Mouse (Mus musculus) heart, embryonic 11.5 days (tissue): ENCODE measurements around the gene Ipo7. TPM values are rescaled to one million over a fixed set of nuclear protein-coding genes. Genes with fewer than 3 reads are reported as not detected.
A peak's percentile ranks its signal among the peaks of the same experiment; 100 is the strongest.

Source experiments
- ATAC-seq: fragments of 200-750 bp; cut with Nextera tagmentation; replicated peaks from 2 replicates; pipeline ENCODE4 v1.8.0; 2017; ENCODE audit warnings: moderate library complexity; ENCODE audit not compliant: insufficient number of reproducible peaks, low FRiP score, low TSS enrichment
- H3K27ac ChIP-seq: fragments of 300-500 bp; sonication (generic); 2 replicates; pipeline ENCODE4 v1.5.1; 2014; ENCODE audit warnings: mild to moderate bottlenecking, low read depth, low read length
- H3K27me3 ChIP-seq: fragments of 300-500 bp; sonication (generic); 2 replicates; pipeline ENCODE4 v1.6.1; 2014; ENCODE audit warnings: mild to moderate bottlenecking, low read length, mixed read lengths; ENCODE audit not compliant: control insufficient read depth, insufficient read depth
- H3K36me3 ChIP-seq: fragments of 300-500 bp; sonication (generic); 2 replicates; pipeline ENCODE4 v1.6.1; 2014; ENCODE audit warnings: mild to moderate bottlenecking, low read length, moderate library complexity, mixed read lengths; ENCODE audit not compliant: control insufficient read depth, insufficient read depth
- H3K4me1 ChIP-seq: fragments of 300-500 bp; sonication (generic); 2 replicates; pipeline ENCODE4 v1.6.1; 2014; ENCODE audit warnings: low read length; ENCODE audit not compliant: control insufficient read depth, insufficient read depth
- H3K4me2 ChIP-seq: fragments of 300-500 bp; sonication (generic); 2 replicates; pipeline ENCODE4 v1.6.1; 2014; ENCODE audit warnings: mild to moderate bottlenecking, moderate library complexity
- H3K4me3 ChIP-seq: fragments of 300-500 bp; sonication (generic); 2 replicates; pipeline ENCODE4 v1.5.1; 2014; ENCODE audit warnings: low read depth, low read length
- H3K9ac ChIP-seq: fragments of 300-500 bp; sonication (generic); 2 replicates; pipeline ENCODE4 v1.6.1; 2014; ENCODE audit warnings: mild to moderate bottlenecking, low read depth, low read length, moderate library complexity
- H3K9me3 ChIP-seq: fragments of 300-500 bp; sonication (generic); replicated peaks from 2 replicates; pipeline ENCODE4 v1.6.1; 2016; ENCODE audit warnings: low read length; ENCODE audit not compliant: control insufficient read depth
- WGBS: fragments of 180-500 bp; shearing (Covaris S2); extraction: QIAGEN DNeasy Blood & Tissue Kit; methylation state at CpG from one replicate; pipeline ENCODE4 v1.1.7; 2014; ENCODE audit not compliant: insufficient replicate concordance; 5-methylcytosine and 5-hydroxymethylcytosine counted together
- polyA plus RNA-seq: library from polyadenylated mRNA; unstranded; fragments of >200 nt; fragmentation: Nextera tagmentation; extraction: Ambion mirVana; gene quantifications from 2 replicates; pipeline ENCODE4 v1.2.1, GENCODE M21; 2014

Gene Ipo7
- polyA plus RNA-seq, 1 experiment from 2014 or later = 14.0 TPM

GRCm38 (mm10) chr7:110008513-110008912 lies 9.6 kb upstream of the Ipo7 start:
- Histone ChIP-seq H3K9me3 (no peaks in the 10 kb centered on the region), H3K4me2 (no peak overlapping the region), H3K4me1 (no peaks in the 10 kb centered on the region), H3K27me3 (no peaks in the 10 kb centered on the region), H3K27ac (no peak overlapping the region), H3K36me3 (no peaks in the 10 kb centered on the region), H3K4me3 (no peak overlapping the region), H3K9ac (no peak overlapping the region)
- WGBS = 73% methylated on average over 1 of the region's 1 CpGs
- ATAC-seq = no peak

- 93% methylated on average over 6 of the region's 6 CpGs for WGBS
- no peaks in the 10 kb centered on the region for H3K9me3 ChIP-seq
- no peaks in the 10 kb centered on the region for H3K4me1 ChIP-seq
- H3K9ac ChIP-seq = no peak overlapping the region
- H3K36me3 ChIP-seq = no peaks in the 10 kb centered on the region
- no peak overlapping the region for H3K4me3 ChIP-seq
- H3K27ac ChIP-seq = no peak overlapping the region
- H3K27me3 ChIP-seq = no peaks in the 10 kb centered on the region
- ATAC-seq = no peak
- H3K4me2 ChIP-seq = no peak overlapping the region
Observed at GRCm38 (mm10) chr7:110009084-110009483, 9.0 kb upstream of the Ipo7 start.

GRCm38 (mm10) chr7:110011417-110011816 lies 6.7 kb upstream of the Ipo7 start:
- no peak for ATAC-seq
- Histone ChIP-seq H3K9ac (no peak overlapping the region), H3K27me3 (no peaks in the 10 kb centered on the region), H3K36me3 (no peaks in the 10 kb centered on the region), H3K4me3 (no peak overlapping the region), H3K4me1 (no peaks in the 10 kb centered on the region), H3K9me3 (no peaks in the 10 kb centered on the region), H3K4me2 (no peak overlapping the region), H3K27ac (no peak overlapping the region)
- WGBS = 43% methylated on average over 1 of the region's 1 CpGs

GRCm38 (mm10) chr7:110014272-110014671 lies 3.8 kb upstream of the Ipo7 start:
- Histone ChIP-seq H3K27ac (no peak overlapping the region), H3K4me3 (no peak overlapping the region), H3K4me1 (no peaks in the 10 kb centered on the region), H3K4me2 (no peak overlapping the region), H3K27me3 (no peaks in the 10 kb centered on the region), H3K9me3 (no peaks in the 10 kb centered on the region), H3K9ac (no peak overlapping the region), H3K36me3 (no peaks in the 10 kb centered on the region)
- no peak for ATAC-seq
- 80% methylated on average over 5 of the region's 5 CpGs for WGBS

- H3K27ac ChIP-seq = peak overlapping the region; percentile 93
- H3K9me3 ChIP-seq = no peaks in the 10 kb centered on the region
- H3K4me3 ChIP-seq = peak overlapping the region; percentile 94
- peak overlapping the region; percentile 98 for H3K9ac ChIP-seq
- H3K36me3 ChIP-seq = no peaks in the 10 kb centered on the region
- under 1% methylated on average over 42 of the region's 42 CpGs for WGBS
- H3K4me2 ChIP-seq = peak overlapping the region; percentile 88
- H3K4me1 ChIP-seq = no peaks in the 10 kb centered on the region
- H3K27me3 ChIP-seq = no peaks in the 10 kb centered on the region
- ATAC-seq = peak; percentile 73
Observed at GRCm38 (mm10) chr7:110018631-110019482, 783 bp downstream of the Ipo7 start.

GRCm38 (mm10) chr7:110023553-110023952 lies 5.5 kb downstream of the Ipo7 start:
- Histone ChIP-seq H3K36me3 (no peaks in the 10 kb centered on the region), H3K27me3 (no peaks in the 10 kb centered on the region), H3K27ac (no peak overlapping the region), H3K9me3 (no peaks in the 10 kb centered on the region), H3K4me3 (no peak overlapping the region), H3K4me2 (no peak overlapping the region), H3K4me1 (no peaks in the 10 kb centered on the region), H3K9ac (no peak overlapping the region)
- 84% methylated on average over 1 of the region's 1 CpGs for WGBS
- no peak for ATAC-seq

- no peaks in the 10 kb centered on the region for H3K27me3 ChIP-seq
- no peak overlapping the region for H3K27ac ChIP-seq
- H3K36me3 ChIP-seq = peaks cover 4% of the 10 kb centered on the region; the same call in 1 of the 2 replicates
- H3K4me2 ChIP-seq = no peak overlapping the region
- H3K9me3 ChIP-seq = no peaks in the 10 kb centered on the region
- no peak for ATAC-seq
- 84% methylated on average over 2 of the region's 2 CpGs for WGBS
- no peaks in the 10 kb centered on the region for H3K4me1 ChIP-seq
- H3K9ac ChIP-seq = no peak overlapping the region
- no peak overlapping the region for H3K4me3 ChIP-seq
Observed at GRCm38 (mm10) chr7:110026594-110026993, 8.5 kb downstream of the Ipo7 start.

- Histone ChIP-seq H3K4me1 (no peaks in the 10 kb centered on the region), H3K27me3 (no peaks in the 10 kb centered on the region), H3K9ac (no peak overlapping the region), H3K36me3 (peaks cover 8% of the 10 kb centered on the region), H3K4me3 (no peak overlapping the region), H3K27ac (no peak overlapping the region), H3K9me3 (no peaks in the 10 kb centered on the region), H3K4me2 (no peak overlapping the region)
- WGBS = 77% methylated on average over 1 of the region's 1 CpGs
- ATAC-seq = no peak
Observed at GRCm38 (mm10) chr7:110028826-110029225, 10.8 kb downstream of the Ipo7 start.

GRCm38 (mm10) chr7:110030342-110030741 lies 12.3 kb downstream of the Ipo7 start:
- H3K27ac ChIP-seq = no peak overlapping the region
- H3K27me3 ChIP-seq = no peaks in the 10 kb centered on the region
- H3K9me3 ChIP-seq = no peaks in the 10 kb centered on the region
- H3K4me3 ChIP-seq = no peak overlapping the region
- no peaks in the 10 kb centered on the region for H3K4me1 ChIP-seq
- no peak overlapping the region for H3K9ac ChIP-seq
- ATAC-seq = no peak
- WGBS = 82% methylated on average over 3 of the region's 3 CpGs
- H3K4me2 ChIP-seq = no peak overlapping the region
- peaks cover 11% of the 10 kb centered on the region for H3K36me3 ChIP-seq
